Mouse (Mus musculus) E14TG2a.4 (cell line): ENCODE data around the gene Sestd1.

Source experiments
- CTCF ChIP-seq: conservative IDR thresholded peaks from 2 replicates; pipeline ENCODE4 v1.5.1; 2014; ENCODE audit warnings: low read length
- NANOG ChIP-seq: IDR thresholded peaks from 2 replicates; pipeline ENCODE4 v1.6.1; 2014; ENCODE audit warnings: borderline replicate concordance, low read length, mixed read lengths
- POU5F1 ChIP-seq: IDR thresholded peaks from 2 replicates; pipeline ENCODE4 v1.6.1; 2014; ENCODE audit warnings: low read length, borderline replicate concordance

- TF ChIP-seq CTCF (no peak), POU5F1 (no peak), NANOG (no peak)
These were observed 109.7 kb downstream of the Sestd1 start, which contains the start of gene Ccdc141 for GRCm38 (mm10) chr2:77170633-77171105.
